Mouse (Mus musculus): ENCODE measurements at regions not wholly inside any gene's neighbourhood (a gene's known extent, or its start where the extent isn't known, plus 50 kb on each side); places are given as distances from the start of the nearest gene placed in this dataset.
A peak's percentile ranks its signal among the peaks of the same experiment; 100 is the strongest.

GRCm38 (mm10) chr7:136689579-136689978 lies 204.8 kb upstream of the Mgmt start:
- Histone ChIP-seq H3K36me3 (ENCODE audit: control insufficient read depth, insufficient read depth, low read length) (no peaks in the 10 kb centered on the region), H3K9me3 (ENCODE audit: control insufficient read depth, low read length) (no peaks in the 10 kb centered on the region), H3K27me3 (replicated peaks; ENCODE audit: control insufficient read depth, insufficient read depth, low read length) (peaks cover 3% of the 10 kb centered on the region; the same call in 1 of the 2 replicates), H3K4me2 (ENCODE audit: low read depth, low read length) (peak overlapping the region; percentile 38; the same call in 1 of the 2 replicates), H3K9ac (ENCODE audit: low read depth, low read length) (no peak overlapping the region), H3K4me3 (ENCODE audit: low read depth, low read length) (no peak overlapping the region), H3K4me1 (ENCODE audit: control insufficient read depth, insufficient read depth, low read length) (peaks cover 11% of the 10 kb centered on the region), H3K27ac (replicated peaks; ENCODE audit: low read depth, low read length) (no peak overlapping the region)
- DNase-seq (ENCODE audit: low spot score) (peak; percentile 46), ATAC-seq (ENCODE audit: low read depth) (no peak)
- WGBS: 28% methylated on average over 6 of the region's 6 CpGs

- ATAC-seq (ENCODE audit: low read depth): no peak
- H3K9me3 ChIP-seq (ENCODE audit: control insufficient read depth, low read length): no peaks in the 10 kb centered on the region
- H3K4me3 ChIP-seq (ENCODE audit: low read depth, low read length): no peak overlapping the region
- H3K27me3 ChIP-seq (replicated peaks; ENCODE audit: control insufficient read depth, insufficient read depth, low read length): no peaks in the 10 kb centered on the region
- no peak overlapping the region for H3K9ac ChIP-seq (ENCODE audit: low read depth, low read length)
- no peak overlapping the region for H3K4me2 ChIP-seq (ENCODE audit: low read depth, low read length)
- H3K36me3 ChIP-seq (ENCODE audit: control insufficient read depth, insufficient read depth, low read length): no peaks in the 10 kb centered on the region
- no peak for DNase-seq (ENCODE audit: low spot score)
- 0 out of 2 replicates have a peak, but pooled peaks cover 10% of the 10 kb centered on the region for H3K4me1 ChIP-seq (ENCODE audit: control insufficient read depth, insufficient read depth, low read length)
- WGBS: 76% methylated on average over 1 of the region's 1 CpGs
- no peak overlapping the region for H3K27ac ChIP-seq (replicated peaks; ENCODE audit: low read depth, low read length)
These were observed 188.2 kb upstream of the Mgmt start for GRCm38 (mm10) chr7:136706246-136706645.

GRCm38 (mm10) chr7:136707200-136708003 lies 187.0 kb upstream of the Mgmt start:
- no peaks in the 10 kb centered on the region for H3K27me3 ChIP-seq (replicated peaks; ENCODE audit: control insufficient read depth, insufficient read depth, low read length)
- peak; percentile 76 for DNase-seq (ENCODE audit: low spot score)
- peak; percentile 76; the same call in 1 of the 2 replicates for ATAC-seq (ENCODE audit: low read depth)
- 56% methylated on average over 12 of the region's 12 CpGs for WGBS
- H3K9ac ChIP-seq (ENCODE audit: low read depth, low read length): no peak overlapping the region
- H3K4me3 ChIP-seq (ENCODE audit: low read depth, low read length): no peak overlapping the region
- no peak overlapping the region for H3K4me2 ChIP-seq (ENCODE audit: low read depth, low read length)
- no peaks in the 10 kb centered on the region for H3K9me3 ChIP-seq (ENCODE audit: control insufficient read depth, low read length)
- peaks cover 12% of the 10 kb centered on the region for H3K4me1 ChIP-seq (ENCODE audit: control insufficient read depth, insufficient read depth, low read length)
- H3K27ac ChIP-seq (replicated peaks; ENCODE audit: low read depth, low read length): 0 out of 2 replicates have a peak overlapping the region, but pooled peaks have one; percentile 10
- no peaks in the 10 kb centered on the region for H3K36me3 ChIP-seq (ENCODE audit: control insufficient read depth, insufficient read depth, low read length)

- H3K9me3 ChIP-seq (ENCODE audit: control insufficient read depth, low read length): no peaks in the 10 kb centered on the region
- H3K4me1 ChIP-seq (ENCODE audit: control insufficient read depth, insufficient read depth, low read length): peaks cover 18% of the 10 kb centered on the region
- DNase-seq (ENCODE audit: low spot score) (peak; percentile 50), ATAC-seq (ENCODE audit: low read depth) (no peak)
- WGBS: 37% methylated on average over 5 of the region's 5 CpGs
- H3K36me3 ChIP-seq (ENCODE audit: control insufficient read depth, insufficient read depth, low read length): no peaks in the 10 kb centered on the region
- H3K9ac ChIP-seq (ENCODE audit: low read depth, low read length): no peak overlapping the region
- no peak overlapping the region for H3K4me2 ChIP-seq (ENCODE audit: low read depth, low read length)
- H3K27me3 ChIP-seq (replicated peaks; ENCODE audit: control insufficient read depth, insufficient read depth, low read length): no peaks in the 10 kb centered on the region
- H3K27ac ChIP-seq (replicated peaks; ENCODE audit: low read depth, low read length): 0 out of 2 replicates have a peak overlapping the region, but pooled peaks have one; percentile 10
- H3K4me3 ChIP-seq (ENCODE audit: low read depth, low read length): no peak overlapping the region
These were observed 186.4 kb upstream of the Mgmt start for GRCm38 (mm10) chr7:136708004-136708435.

GRCm38 (mm10) chr7:136710653-136711052 lies 183.8 kb upstream of the Mgmt start:
- ATAC-seq (ENCODE audit: low read depth): no peak
- peaks cover 25% of the 10 kb centered on the region for H3K4me1 ChIP-seq (ENCODE audit: control insufficient read depth, insufficient read depth, low read length)
- H3K9me3 ChIP-seq (ENCODE audit: control insufficient read depth, low read length): no peaks in the 10 kb centered on the region
- DNase-seq (ENCODE audit: low spot score): no peak
- H3K36me3 ChIP-seq (ENCODE audit: control insufficient read depth, insufficient read depth, low read length): no peaks in the 10 kb centered on the region
- H3K27me3 ChIP-seq (replicated peaks; ENCODE audit: control insufficient read depth, insufficient read depth, low read length): no peaks in the 10 kb centered on the region
- no peak overlapping the region for H3K4me2 ChIP-seq (ENCODE audit: low read depth, low read length)
- H3K27ac ChIP-seq (replicated peaks; ENCODE audit: low read depth, low read length): no peak overlapping the region
- no peak overlapping the region for H3K4me3 ChIP-seq (ENCODE audit: low read depth, low read length)
- WGBS: 61% methylated on average over 3 of the region's 3 CpGs
- H3K9ac ChIP-seq (ENCODE audit: low read depth, low read length): no peak overlapping the region

GRCm38 (mm10) chr7:136712962-136713640 lies 181.3 kb upstream of the Mgmt start:
- Histone ChIP-seq H3K9me3 (ENCODE audit: control insufficient read depth, low read length) (no peaks in the 10 kb centered on the region), H3K4me1 (ENCODE audit: control insufficient read depth, insufficient read depth, low read length) (peaks cover 17% of the 10 kb centered on the region), H3K4me3 (ENCODE audit: low read depth, low read length) (no peak overlapping the region), H3K27ac (replicated peaks; ENCODE audit: low read depth, low read length) (peak overlapping the region; percentile 61), H3K27me3 (replicated peaks; ENCODE audit: control insufficient read depth, insufficient read depth, low read length) (no peaks in the 10 kb centered on the region), H3K36me3 (ENCODE audit: control insufficient read depth, insufficient read depth, low read length) (no peaks in the 10 kb centered on the region), H3K9ac (ENCODE audit: low read depth, low read length) (no peak overlapping the region), H3K4me2 (ENCODE audit: low read depth, low read length) (peak overlapping the region; percentile 24)
- ATAC-seq (ENCODE audit: low read depth): no peak
- WGBS: 54% methylated on average over 16 of the region's 16 CpGs
- peak; percentile 90 for DNase-seq (ENCODE audit: low spot score)

- no peak overlapping the region for H3K4me3 ChIP-seq (ENCODE audit: low read depth, low read length)
- no peak overlapping the region for H3K9ac ChIP-seq (ENCODE audit: low read depth, low read length)
- H3K4me2 ChIP-seq (ENCODE audit: low read depth, low read length): no peak overlapping the region
- 80% methylated on average over 1 of the region's 1 CpGs for WGBS
- ATAC-seq (ENCODE audit: low read depth): no peak
- H3K27ac ChIP-seq (replicated peaks; ENCODE audit: low read depth, low read length): no peak overlapping the region
- no peak for DNase-seq (ENCODE audit: low spot score)
- H3K9me3 ChIP-seq (ENCODE audit: control insufficient read depth, low read length): no peaks in the 10 kb centered on the region
- H3K27me3 ChIP-seq (replicated peaks; ENCODE audit: control insufficient read depth, insufficient read depth, low read length): no peaks in the 10 kb centered on the region
- H3K36me3 ChIP-seq (ENCODE audit: control insufficient read depth, insufficient read depth, low read length): no peaks in the 10 kb centered on the region
- no peaks in the 10 kb centered on the region for H3K4me1 ChIP-seq (ENCODE audit: control insufficient read depth, insufficient read depth, low read length)
These were observed 166.6 kb upstream of the Mgmt start for GRCm38 (mm10) chr7:136727628-136728402.

GRCm38 (mm10) chr7:136742171-136742570 lies 152.2 kb upstream of the Mgmt start:
- Histone ChIP-seq H3K27ac (replicated peaks; ENCODE audit: low read depth, low read length) (no peak overlapping the region), H3K9me3 (ENCODE audit: control insufficient read depth, low read length) (no peaks in the 10 kb centered on the region), H3K4me3 (ENCODE audit: low read depth, low read length) (no peak overlapping the region), H3K27me3 (replicated peaks; ENCODE audit: control insufficient read depth, insufficient read depth, low read length) (no peaks in the 10 kb centered on the region), H3K4me2 (ENCODE audit: low read depth, low read length) (no peak overlapping the region), H3K4me1 (ENCODE audit: control insufficient read depth, insufficient read depth, low read length) (0 out of 2 replicates have a peak, but pooled peaks cover 5% of the 10 kb centered on the region), H3K36me3 (ENCODE audit: control insufficient read depth, insufficient read depth, low read length) (no peaks in the 10 kb centered on the region), H3K9ac (ENCODE audit: low read depth, low read length) (no peak overlapping the region)
- 75% methylated on average over 2 of the region's 2 CpGs for WGBS
- ATAC-seq (ENCODE audit: low read depth) (no peak), DNase-seq (ENCODE audit: low spot score) (peak; percentile 41)
